Mouse (Mus musculus) ES-Bruce4 (cell line): ENCODE measurements around the gene Lpcat3.
"Not testable (repeated sequence)": the region's sequence is repeated elsewhere in the genome, so short reads cannot be mapped to it uniquely, and the experiment has no call there.

Experiments used
- CTCF ChIP-seq: IDR thresholded peaks from one replicate; pipeline ENCODE4 v1.8.1; 2011; ENCODE audit warnings: low read depth, low read length
- POLR2A ChIP-seq: IDR thresholded peaks from one replicate; pipeline ENCODE4 v1.8.1; 2011; ENCODE audit warnings: low read length; ENCODE audit not compliant: insufficient read depth

DNA sequence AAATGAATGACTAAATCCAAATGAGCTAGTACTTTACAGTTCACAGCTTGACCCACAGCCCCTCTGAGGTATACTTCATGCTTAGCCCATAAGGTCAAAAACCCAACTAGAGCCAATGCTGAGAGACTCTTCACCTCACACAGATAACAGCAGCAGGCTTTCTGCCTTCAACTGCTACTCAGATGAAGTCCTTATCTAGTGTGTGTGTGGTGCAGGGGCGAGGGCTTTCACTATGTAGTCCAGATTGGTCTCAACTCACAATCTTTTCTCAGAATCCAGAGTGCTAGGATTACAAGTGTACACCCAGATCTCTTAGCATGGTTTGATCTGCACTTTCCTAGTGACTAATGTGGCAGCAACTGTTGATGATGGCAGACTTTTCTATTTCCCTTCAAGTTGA, 36.6 kb upstream of the Lpcat3 start:
- not testable (repeated sequence) for TF ChIP-seq POLR2A, CTCF
